Mouse (Mus musculus): Measurements from ENCODE around the gene 1700003F12Rik. TPM values are rescaled to one million over a fixed set of nuclear protein-coding genes. Genes with fewer than 3 reads are reported as not detected.

The 1700003F12Rik gene
- polyA plus RNA-seq, 1 experiment from 2014 or later = 3.0 TPM

GRCm38 (mm10) chr2:154539720-154540119 lies 7.2 kb upstream of the 1700003F12Rik start:
- Histone ChIP-seq H3K4me2 (replicated peaks; ENCODE audit: low read depth, low read length) (no peak overlapping the region), H3K9me3 (ENCODE audit: control insufficient read depth, low read length) (no peaks in the 10 kb centered on the region), H3K27ac (ENCODE audit: low read depth, low read length) (no peak overlapping the region), H3K4me1 (replicated peaks; ENCODE audit: control insufficient read depth, insufficient read depth, low read length) (no peaks in the 10 kb centered on the region), H3K36me3 (ENCODE audit: control insufficient read depth, insufficient read depth, low read length) (peaks cover 6% of the 10 kb centered on the region), H3K9ac (ENCODE audit: low read depth, low read length) (no peak overlapping the region), H3K27me3 (ENCODE audit: control insufficient read depth, insufficient read depth, low read length) (no peaks in the 10 kb centered on the region), H3K4me3 (ENCODE audit: low read depth, low read length) (no peak overlapping the region)
- ATAC-seq (ENCODE audit: low FRiP score) (no peak), DNase-seq (ENCODE audit: low spot score) (peak; percentile 49)
- 80% methylated on average over 3 of the region's 3 CpGs for WGBS

- H3K27ac ChIP-seq (ENCODE audit: low read depth, low read length) = no peak overlapping the region
- H3K4me2 ChIP-seq (replicated peaks; ENCODE audit: low read depth, low read length) = no peak overlapping the region
- no peaks in the 10 kb centered on the region for H3K27me3 ChIP-seq (ENCODE audit: control insufficient read depth, insufficient read depth, low read length)
- 86% methylated on average over 2 of the region's 2 CpGs for WGBS
- no peaks in the 10 kb centered on the region for H3K4me1 ChIP-seq (replicated peaks; ENCODE audit: control insufficient read depth, insufficient read depth, low read length)
- no peak for DNase-seq (ENCODE audit: low spot score)
- ATAC-seq (ENCODE audit: low FRiP score) = no peak
- H3K36me3 ChIP-seq (ENCODE audit: control insufficient read depth, insufficient read depth, low read length) = no peaks in the 10 kb centered on the region
- no peaks in the 10 kb centered on the region for H3K9me3 ChIP-seq (ENCODE audit: control insufficient read depth, low read length)
- H3K4me3 ChIP-seq (ENCODE audit: low read depth, low read length) = no peak overlapping the region
- no peak overlapping the region for H3K9ac ChIP-seq (ENCODE audit: low read depth, low read length)
These were observed 5.3 kb upstream of the 1700003F12Rik start for GRCm38 (mm10) chr2:154541630-154542029.

- WGBS = 89% methylated on average over 9 of the region's 9 CpGs
- Histone ChIP-seq H3K4me1 (replicated peaks; ENCODE audit: control insufficient read depth, insufficient read depth, low read length) (no peaks in the 10 kb centered on the region), H3K9me3 (ENCODE audit: control insufficient read depth, low read length) (no peaks in the 10 kb centered on the region), H3K4me3 (ENCODE audit: low read depth, low read length) (no peak overlapping the region), H3K27ac (ENCODE audit: low read depth, low read length) (no peak overlapping the region), H3K9ac (ENCODE audit: low read depth, low read length) (no peak overlapping the region), H3K36me3 (ENCODE audit: control insufficient read depth, insufficient read depth, low read length) (no peaks in the 10 kb centered on the region), H3K4me2 (replicated peaks; ENCODE audit: low read depth, low read length) (no peak overlapping the region), H3K27me3 (ENCODE audit: control insufficient read depth, insufficient read depth, low read length) (no peaks in the 10 kb centered on the region)
- ATAC-seq (ENCODE audit: low FRiP score) (no peak), DNase-seq (ENCODE audit: low spot score) (no peak)
These were observed 3.1 kb upstream of the 1700003F12Rik start for GRCm38 (mm10) chr2:154543567-154544347.

- H3K4me1 ChIP-seq (replicated peaks; ENCODE audit: control insufficient read depth, insufficient read depth, low read length) = peaks cover 9% of the 10 kb centered on the region; the same call in 1 of the 2 replicates
- H3K27ac ChIP-seq (ENCODE audit: low read depth, low read length) = no peak overlapping the region
- no peaks in the 10 kb centered on the region for H3K9me3 ChIP-seq (ENCODE audit: control insufficient read depth, low read length)
- H3K4me3 ChIP-seq (ENCODE audit: low read depth, low read length) = no peak overlapping the region
- H3K4me2 ChIP-seq (replicated peaks; ENCODE audit: low read depth, low read length) = peak overlapping the region; percentile 76
- ATAC-seq (ENCODE audit: low FRiP score) (0 out of 2 replicates have a peak, but pooled peaks have one; percentile 0), DNase-seq (ENCODE audit: low spot score) (peak; percentile 45)
- WGBS = 39% methylated on average over 3 of the region's 3 CpGs
- H3K36me3 ChIP-seq (ENCODE audit: control insufficient read depth, insufficient read depth, low read length) = no peaks in the 10 kb centered on the region
- H3K27me3 ChIP-seq (ENCODE audit: control insufficient read depth, insufficient read depth, low read length) = peaks cover 12% of the 10 kb centered on the region; the same call in 1 of the 2 replicates
- no peak overlapping the region for H3K9ac ChIP-seq (ENCODE audit: low read depth, low read length)
These were observed 1.8 kb downstream of the 1700003F12Rik start for GRCm38 (mm10) chr2:154548688-154549087.

GRCm38 (mm10) chr2:154549127-154549885 lies 2.4 kb downstream of the 1700003F12Rik start:
- peak overlapping the region; percentile 20; the same call in 1 of the 2 replicates for H3K9ac ChIP-seq (ENCODE audit: low read depth, low read length)
- WGBS = 4% methylated on average over 44 of the region's 48 CpGs
- no peaks in the 10 kb centered on the region for H3K9me3 ChIP-seq (ENCODE audit: control insufficient read depth, low read length)
- H3K4me3 ChIP-seq (ENCODE audit: low read depth, low read length) = peak overlapping the region; percentile 29
- H3K27ac ChIP-seq (ENCODE audit: low read depth, low read length) = no peak overlapping the region
- DNase-seq (ENCODE audit: low spot score) (peak; percentile 86), ATAC-seq (ENCODE audit: low FRiP score) (peak; percentile 79)
- peaks cover 9% of the 10 kb centered on the region; the same call in 1 of the 2 replicates for H3K4me1 ChIP-seq (replicated peaks; ENCODE audit: control insufficient read depth, insufficient read depth, low read length)
- no peaks in the 10 kb centered on the region for H3K36me3 ChIP-seq (ENCODE audit: control insufficient read depth, insufficient read depth, low read length)
- peak overlapping the region; percentile 76 for H3K4me2 ChIP-seq (replicated peaks; ENCODE audit: low read depth, low read length)
- peaks cover 12% of the 10 kb centered on the region; the same call in 1 of the 2 replicates for H3K27me3 ChIP-seq (ENCODE audit: control insufficient read depth, insufficient read depth, low read length)

- H3K4me1 ChIP-seq (replicated peaks; ENCODE audit: control insufficient read depth, insufficient read depth, low read length) = peaks cover 9% of the 10 kb centered on the region; the same call in 1 of the 2 replicates
- no peaks in the 10 kb centered on the region for H3K9me3 ChIP-seq (ENCODE audit: control insufficient read depth, low read length)
- no peak for ATAC-seq (ENCODE audit: low FRiP score)
- H3K36me3 ChIP-seq (ENCODE audit: control insufficient read depth, insufficient read depth, low read length) = no peaks in the 10 kb centered on the region
- no peak for DNase-seq (ENCODE audit: low spot score)
- no peak overlapping the region for H3K9ac ChIP-seq (ENCODE audit: low read depth, low read length)
- no peak overlapping the region for H3K27ac ChIP-seq (ENCODE audit: low read depth, low read length)
- peak overlapping the region; percentile 29 for H3K4me3 ChIP-seq (ENCODE audit: low read depth, low read length)
- H3K4me2 ChIP-seq (replicated peaks; ENCODE audit: low read depth, low read length) = peak overlapping the region; percentile 76
- H3K27me3 ChIP-seq (ENCODE audit: control insufficient read depth, insufficient read depth, low read length) = peaks cover 12% of the 10 kb centered on the region; the same call in 1 of the 2 replicates
- 16% methylated on average over 20 of the region's 20 CpGs for WGBS
These were observed 3.0 kb downstream of the 1700003F12Rik start for GRCm38 (mm10) chr2:154549886-154550189.

GRCm38 (mm10) chr2:154550937-154551336 lies 4.1 kb downstream of the 1700003F12Rik start:
- Histone ChIP-seq H3K36me3 (ENCODE audit: control insufficient read depth, insufficient read depth, low read length) (no peaks in the 10 kb centered on the region), H3K9ac (ENCODE audit: low read depth, low read length) (no peak overlapping the region), H3K27me3 (ENCODE audit: control insufficient read depth, insufficient read depth, low read length) (peaks cover 12% of the 10 kb centered on the region; the same call in 1 of the 2 replicates), H3K4me1 (replicated peaks; ENCODE audit: control insufficient read depth, insufficient read depth, low read length) (peaks cover 9% of the 10 kb centered on the region; the same call in 1 of the 2 replicates), H3K9me3 (ENCODE audit: control insufficient read depth, low read length) (no peaks in the 10 kb centered on the region), H3K4me2 (replicated peaks; ENCODE audit: low read depth, low read length) (no peak overlapping the region), H3K4me3 (ENCODE audit: low read depth, low read length) (no peak overlapping the region), H3K27ac (ENCODE audit: low read depth, low read length) (no peak overlapping the region)
- no peak for ATAC-seq (ENCODE audit: low FRiP score)
- no peak for DNase-seq (ENCODE audit: low spot score)
- WGBS = 94% methylated on average over 2 of the region's 2 CpGs

- Histone ChIP-seq H3K27me3 (ENCODE audit: control insufficient read depth, insufficient read depth, low read length) (peaks cover 12% of the 10 kb centered on the region; the same call in 1 of the 2 replicates), H3K27ac (ENCODE audit: low read depth, low read length) (no peak within 1 kb of the TSS), H3K9ac (ENCODE audit: low read depth, low read length) (0 out of 2 replicates have a peak within 1 kb of the TSS, but pooled peaks have one; percentile 12)
These were observed 4.6 kb downstream of the 1700003F12Rik start, which contains the start of gene Actl10 for GRCm38 (mm10) chr2:154551476-154551875. Gene Actl10, plus strand, starts transcription at chr2:154551776.

More at GRCm38 (mm10) chr2:154551476-154551875, 4.6 kb downstream of the 1700003F12Rik start, which contains the start of gene Actl10:
- Histone ChIP-seq H3K4me3 (ENCODE audit: low read depth, low read length) (no peak within 1 kb of the TSS), H3K9me3 (ENCODE audit: control insufficient read depth, low read length) (no peaks in the 10 kb centered on the region), H3K4me2 (replicated peaks; ENCODE audit: low read depth, low read length) (peak within 1 kb of the TSS; percentile 22; the same call in 1 of the 2 replicates), H3K36me3 (ENCODE audit: control insufficient read depth, insufficient read depth, low read length) (no peaks in the 10 kb centered on the region), H3K4me1 (replicated peaks; ENCODE audit: control insufficient read depth, insufficient read depth, low read length) (peaks cover 9% of the 10 kb centered on the region; the same call in 1 of the 2 replicates)
- DNase-seq (ENCODE audit: low spot score) = no peak
- ATAC-seq (ENCODE audit: low FRiP score) = no peak
- WGBS = 88% methylated on average over 4 of the region's 4 CpGs

All from hindbrain, embryonic 11.5 days (tissue).